Mouse (Mus musculus) hindlimb bud, embryonic 11.5 days (tissue): ENCODE data around the gene AC129217.1.
"Not testable (repeated sequence)": the region's sequence is repeated elsewhere in the genome, so short reads cannot be mapped to it uniquely, and the experiment has no call there.

Experiments
- DNase-seq: peaks from one replicate; pipeline ENCODE4 v3.0.0-alpha.2; 2012; ENCODE audit warnings: low read depth, low spot score; ENCODE audit errors: extremely low spot score

Gene AC129217.1

GRCm38 (mm10) chr19:8864265-8864664 is 34.7 kb downstream of the AC129217.1 start:
- no peak for DNase-seq

- not testable (repeated sequence) for DNase-seq
Observed at GRCm38 (mm10) chr19:8870381-8870780, 40.8 kb downstream of the AC129217.1 start.

- DNase-seq, result no peak
Observed at GRCm38 (mm10) chr19:8870838-8871237, 41.3 kb downstream of the AC129217.1 start.

DNA sequence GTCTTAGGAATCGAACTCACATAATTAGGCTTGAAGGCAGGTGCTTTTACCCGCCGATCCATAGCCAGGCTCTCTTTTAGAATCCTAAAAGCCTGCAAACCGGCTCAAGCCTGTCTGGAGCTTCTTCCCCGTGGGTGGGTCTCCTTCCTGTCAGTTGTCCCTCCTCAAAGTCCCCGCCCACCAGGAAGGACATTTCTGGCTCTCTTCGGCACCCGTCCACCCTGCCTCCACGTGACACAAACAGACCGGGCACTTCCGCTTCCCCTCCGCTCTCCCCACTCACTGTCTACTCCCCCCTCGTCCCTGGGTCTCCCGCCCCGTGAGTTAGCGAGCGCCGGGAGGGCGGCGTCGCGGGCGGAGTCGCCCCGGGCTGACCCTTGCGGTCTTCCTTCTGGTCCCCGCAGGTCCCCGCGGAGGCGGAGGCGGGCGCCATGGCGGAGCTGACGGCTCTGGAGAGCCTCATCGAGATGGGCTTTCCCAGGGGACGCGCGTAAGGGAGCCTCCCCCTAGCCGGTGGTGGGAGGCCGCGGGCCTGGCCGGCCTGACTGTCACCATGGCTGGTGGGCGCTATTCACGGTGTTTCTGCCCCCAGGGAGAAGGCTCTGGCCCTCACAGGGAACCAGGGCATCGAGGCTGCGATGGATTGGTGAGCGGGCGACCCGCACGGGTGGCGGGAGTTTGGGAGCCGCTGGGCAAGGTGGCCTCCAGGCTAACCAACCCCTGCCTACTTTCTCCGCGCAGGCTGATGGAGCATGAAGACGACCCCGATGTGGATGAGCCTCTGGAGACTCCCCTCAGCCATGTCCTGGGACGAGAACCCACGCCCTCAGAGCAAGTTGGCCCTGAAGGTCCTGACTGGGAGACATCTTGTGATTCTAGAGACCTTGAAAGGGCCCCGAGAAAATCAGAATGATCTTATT is 42.0 kb downstream of the AC129217.1 start, which contains the start of gene Ubxn1:
Gene Ubxn1 (plus strand): TSS at position 230 of the 920 bp plus-strand sequence.
- peak; percentile 79 for DNase-seq

DNA sequence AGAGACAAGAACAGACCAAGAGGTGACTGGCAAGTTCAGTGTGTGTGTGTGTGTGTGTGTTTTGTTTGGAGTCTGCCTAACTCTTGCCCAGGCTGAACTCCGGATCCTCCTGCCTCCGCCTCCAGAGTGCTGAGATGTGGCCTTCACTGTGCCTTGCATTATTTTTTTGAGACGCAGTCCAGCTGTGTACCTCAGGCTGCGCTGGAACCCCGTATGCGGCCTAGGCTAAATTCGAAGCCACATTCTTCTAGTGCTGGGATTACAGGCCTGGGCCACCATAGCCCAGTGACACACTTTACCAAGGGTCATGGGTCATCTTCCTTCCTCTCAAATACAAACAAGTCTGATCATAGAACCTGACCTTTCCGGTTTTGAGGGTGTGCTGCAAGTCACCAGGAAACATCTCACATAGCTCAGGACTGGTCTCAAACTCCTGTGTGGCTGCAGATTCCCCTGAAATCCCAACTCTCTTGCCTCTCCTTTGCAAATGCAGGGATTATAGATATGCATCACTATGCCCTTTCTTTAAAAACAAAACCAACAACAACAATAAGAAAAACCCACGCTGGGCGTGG is 42.8 kb downstream of the AC129217.1 start:
- no peak for DNase-seq

- DNase-seq, result no peak
Observed at GRCm38 (mm10) chr19:8875031-8875430, 45.5 kb downstream of the AC129217.1 start.

DNA sequence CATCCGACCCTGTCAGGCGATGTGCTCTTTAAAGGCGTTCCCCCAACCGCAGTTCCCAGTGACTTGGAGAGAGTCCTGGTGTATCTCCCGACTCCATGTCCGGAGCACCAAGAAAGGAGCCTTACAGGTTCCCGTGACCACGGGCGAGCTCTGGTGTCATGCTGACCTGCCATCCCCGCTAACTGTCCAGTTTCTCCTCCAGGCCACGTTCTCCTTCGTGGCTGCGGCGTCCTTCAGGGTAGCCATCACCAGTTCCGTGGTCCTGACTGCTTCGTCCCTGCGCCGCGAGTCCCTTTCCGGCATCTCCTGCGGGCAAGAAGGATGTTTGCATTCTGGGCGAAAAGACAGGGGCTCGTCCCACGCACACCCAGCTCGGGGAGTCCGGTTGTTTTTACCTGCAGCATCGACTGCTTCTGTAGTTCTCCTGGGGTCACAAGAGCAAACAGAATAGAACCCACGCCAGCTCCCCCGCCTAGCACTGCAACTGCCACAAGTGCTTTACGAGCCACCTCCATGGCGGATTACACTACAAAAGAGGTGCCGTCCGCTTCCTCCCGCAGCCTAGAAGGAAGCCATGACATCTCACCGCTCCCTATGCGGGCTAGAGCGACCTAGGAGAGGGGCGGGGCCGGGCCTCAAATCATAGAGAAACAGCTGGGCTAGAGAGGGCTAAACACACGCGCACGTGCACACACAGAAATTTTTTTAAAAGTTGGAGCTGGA is 50.9 kb downstream of the AC129217.1 start, which contains the start of gene Uqcc3:
Gene Uqcc3 (minus strand): TSS at position 613 of the 723 bp plus-strand sequence.
- DNase-seq, result no peak

GRCm38 (mm10) chr19:8881034-8881392 is 51.4 kb downstream of the AC129217.1 start:
- no peak for DNase-seq

DNA sequence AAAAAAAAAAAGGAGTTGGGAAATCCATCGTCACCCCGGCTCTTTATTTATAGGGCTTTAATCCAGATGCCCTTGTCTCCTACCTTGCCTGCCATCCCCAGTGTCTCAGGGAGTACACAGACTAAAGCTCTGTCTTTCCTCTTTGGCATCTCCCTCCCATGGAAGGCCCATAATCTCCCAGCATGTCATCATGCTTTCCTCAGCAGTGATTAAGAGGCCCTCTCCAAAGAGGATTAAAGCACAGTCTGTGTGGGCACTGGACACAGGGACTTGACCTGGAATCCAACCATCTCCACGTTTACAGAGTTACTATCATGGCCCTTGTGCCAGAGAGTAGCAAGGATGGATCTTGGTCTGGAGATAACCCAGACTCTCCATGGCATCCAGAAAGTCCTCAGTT is 54.0 kb downstream of the AC129217.1 start, which contains the start of the genes Lbhd1 and Gm49403:
Gene Lbhd1 (plus strand): TSS at position 117 of the 400 bp plus-strand sequence.
Gene Gm49403 (plus strand): TSS at position 315 of the 400 bp plus-strand sequence.
- DNase-seq, result no peak

DNA sequence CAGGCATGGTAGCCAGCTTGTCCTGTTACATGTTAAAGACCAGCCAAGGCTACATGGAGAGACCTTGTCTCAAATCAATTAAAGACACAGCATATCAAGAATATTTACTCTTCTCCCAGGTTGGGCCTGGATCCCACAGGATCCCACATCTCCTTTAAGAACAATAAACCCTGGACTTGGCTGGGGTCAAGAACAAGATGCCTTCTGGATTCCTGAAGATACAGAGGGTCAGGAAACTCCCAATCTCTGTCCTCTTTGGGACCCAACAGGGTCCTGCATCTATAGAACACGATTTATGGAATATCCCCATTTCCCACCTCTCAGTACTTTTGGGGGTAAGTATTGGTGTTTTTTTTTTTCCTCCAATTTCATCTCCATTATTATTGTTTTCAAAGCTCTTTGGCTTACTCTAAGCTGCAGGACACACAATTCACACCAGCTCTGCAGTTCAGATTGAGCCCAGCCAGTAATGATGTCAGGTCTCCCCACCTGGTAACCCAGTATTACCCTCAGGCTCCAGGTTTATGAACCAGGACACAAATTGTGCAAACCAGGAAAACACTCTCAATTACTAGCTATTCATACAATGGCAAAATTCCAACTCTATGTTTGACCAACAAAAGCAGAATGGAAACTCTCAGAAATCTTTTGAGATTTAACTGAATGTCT is 57.5 kb downstream of the AC129217.1 start:
- DNase-seq, result no peak

- DNase-seq, result no peak
Observed at GRCm38 (mm10) chr19:8887585-8888463, 58.3 kb downstream of the AC129217.1 start.

- peak; percentile 86 for DNase-seq
Observed at GRCm38 (mm10) chr19:8888511-8889385, 59.2 kb downstream of the AC129217.1 start, which contains the start of the genes 1810009A15Rik and Gm49416. Gene 1810009A15Rik, plus strand, starts transcription at chr19:8888853. Gene Gm49416, plus strand, starts transcription at chr19:8888926.
